Mouse (Mus musculus) heart, embryonic 14.5 days (tissue): ENCODE measurements around the gene Prkca. TPM values are rescaled to one million over a fixed set of nuclear protein-coding genes. Genes with fewer than 3 reads are reported as not detected.

Source experiments
- ATAC-seq: fragments of 200-750 bp; cut with Nextera tagmentation; 2 replicates; pipeline ENCODE4 v1.8.0; 2017; ENCODE audit warnings: low read depth, moderate TSS enrichment; ENCODE audit not compliant: insufficient number of reproducible peaks, insufficient read depth, low FRiP score
- H3K27ac ChIP-seq, 2 experiments: fragments of 200-500 bp in 1 of 2; fragments of 300-500 bp in 1 of 2; sonication (generic) in 1 of 2; replicated peaks in 1 of 2; 2 replicates each; pipeline ENCODE4 v1.5.1; 2012 to 2014; ENCODE audit warnings: low read depth in 2 of 2, low read length in 2 of 2, control low read depth in 1 of 2, mild to moderate bottlenecking in 1 of 2, mixed read lengths in 1 of 2; ENCODE audit not compliant: control insufficient read depth in 1 of 2, insufficient read depth in 1 of 2
- H3K27me3 ChIP-seq: fragments of 300-500 bp; sonication (generic); 2 replicates; pipeline ENCODE4 v1.6.1; 2014; ENCODE audit warnings: mild to moderate bottlenecking, low read length, control low read depth; ENCODE audit not compliant: control insufficient read depth, insufficient read depth
- H3K36me3 ChIP-seq: fragments of 300-500 bp; sonication (generic); 2 replicates; pipeline ENCODE4 v1.6.1; 2014; ENCODE audit warnings: mild to moderate bottlenecking, control low read depth, low read length, mixed read lengths; ENCODE audit not compliant: control insufficient read depth, insufficient read depth
- H3K4me1 ChIP-seq, 2 experiments: fragments of 200-500 bp in 1 of 2; fragments of 300-500 bp in 1 of 2; sonication (generic) in 1 of 2; 2 replicates each; pipeline ENCODE4 v1.6.1; 2012 to 2014; ENCODE audit warnings: low read length in 2 of 2, control low read depth in 1 of 2, mixed read lengths in 1 of 2; ENCODE audit not compliant: control insufficient read depth in 2 of 2, insufficient read depth in 2 of 2
- H3K4me2 ChIP-seq: fragments of 300-500 bp; sonication (generic); 2 replicates; pipeline ENCODE4 v1.6.1; 2014; ENCODE audit warnings: mild to moderate bottlenecking, low read length
- H3K4me3 ChIP-seq, 2 experiments: fragments of 200-500 bp in 1 of 2; fragments of 300-500 bp in 1 of 2; sonication (generic) in 1 of 2; 2 replicates each; pipeline ENCODE4 v1.5.1; 2012 to 2014; ENCODE audit warnings: low read length in 2 of 2, mild to moderate bottlenecking in 2 of 2, control low read depth in 1 of 2, low read depth in 1 of 2, moderate library complexity in 1 of 2; ENCODE audit not compliant: control insufficient read depth in 1 of 2, insufficient read depth in 1 of 2
- H3K9ac ChIP-seq: fragments of 300-500 bp; sonication (generic); 2 replicates; pipeline ENCODE4 v1.6.1; 2014; ENCODE audit warnings: mild to moderate bottlenecking, low read length
- H3K9me3 ChIP-seq: fragments of 300-500 bp; sonication (generic); 2 replicates; pipeline ENCODE4 v1.6.1; 2016; ENCODE audit warnings: low read length, control low read depth; ENCODE audit not compliant: control insufficient read depth
- WGBS: fragments of 180-500 bp; shearing (Covaris S2); extraction: QIAGEN DNeasy Blood & Tissue Kit; methylation state at CpG from one replicate; pipeline ENCODE4 v1.1.7; 2014; 5-methylcytosine and 5-hydroxymethylcytosine counted together
- polyA plus RNA-seq: library from polyadenylated mRNA; unstranded; fragments of >200 nt; fragmentation: Nextera tagmentation; extraction: Ambion mirVana; gene quantifications from 2 replicates; pipeline ENCODE4 v1.2.1, GENCODE M21; 2014

The Prkca gene
- polyA plus RNA-seq, 1 experiment from 2014 or later = 21.4 TPM

DNA sequence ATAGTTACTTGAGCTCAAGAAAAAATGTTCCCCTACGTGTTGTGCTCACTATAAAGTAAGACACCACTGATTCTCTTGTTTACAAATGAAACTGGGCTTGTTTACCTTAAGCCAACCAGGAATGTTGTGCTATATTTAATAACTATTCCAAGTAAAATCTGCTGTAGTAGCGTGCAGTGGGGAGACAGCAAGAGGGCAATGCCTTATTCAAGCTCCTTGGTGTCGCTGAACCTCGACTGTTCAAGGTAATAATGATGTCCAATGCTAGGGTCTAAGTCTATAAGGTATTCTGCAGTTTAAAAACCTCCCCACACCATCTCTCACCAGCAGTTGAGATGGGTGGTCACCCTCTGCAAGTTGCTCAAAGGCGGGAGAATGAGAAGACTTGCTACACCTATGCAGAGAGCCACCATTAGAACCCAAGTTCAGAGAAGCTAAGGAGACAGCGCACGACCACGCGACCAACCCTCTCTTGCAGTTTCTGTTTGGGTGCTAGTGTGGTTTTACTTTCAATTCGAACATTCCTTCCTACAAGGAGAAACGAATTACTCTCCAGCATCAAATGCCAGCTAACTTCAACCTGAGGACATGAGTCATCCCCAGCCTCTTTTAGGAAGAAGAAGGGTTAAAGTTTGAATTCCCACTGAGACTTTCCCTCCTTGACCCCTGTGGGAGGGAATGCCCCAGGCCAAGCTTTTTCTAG lies 129.1 kb downstream of the Prkca start:
- H3K4me2 ChIP-seq = peak overlapping the region; percentile 46
- H3K4me1 ChIP-seq = peaks cover 17 to 33% of the 10 kb centered on the region in 2 experiments
- H3K27me3 ChIP-seq = no peaks in the 10 kb centered on the region
- H3K36me3 ChIP-seq = no peaks in the 10 kb centered on the region
- peak overlapping the region; percentile 55 to 73 for H3K27ac ChIP-seq
- H3K9me3 ChIP-seq = no peaks in the 10 kb centered on the region
- 86% methylated on average over 11 of the region's 11 CpGs for WGBS
- ATAC-seq = no peak
- peak overlapping the region; percentile 47 for H3K9ac ChIP-seq
- H3K4me3 ChIP-seq = no peak overlapping the region

- Histone ChIP-seq H3K4me3 (no peak overlapping the region), H3K36me3 (no peaks in the 10 kb centered on the region), H3K4me1 (peaks cover 17 to 33% of the 10 kb centered on the region in 2 experiments), H3K27ac (no peak overlapping the region), H3K4me2 (no peak overlapping the region), H3K9ac (no peak overlapping the region), H3K27me3 (no peaks in the 10 kb centered on the region), H3K9me3 (no peaks in the 10 kb centered on the region)
- no peak for ATAC-seq
- WGBS = 93% methylated on average over 10 of the region's 10 CpGs
Observed at GRCm38 (mm10) chr11:108213783-108214182, 129.9 kb downstream of the Prkca start.

- no peaks in the 10 kb centered on the region for H3K36me3 ChIP-seq
- H3K27me3 ChIP-seq = no peaks in the 10 kb centered on the region
- no peaks in the 10 kb centered on the region for H3K9me3 ChIP-seq
- H3K4me2 ChIP-seq = no peak overlapping the region
- WGBS = 92% methylated on average over 5 of the region's 5 CpGs
- no peak overlapping the region for H3K4me3 ChIP-seq
- no peak overlapping the region for H3K27ac ChIP-seq
- H3K4me1 ChIP-seq = peaks cover 17 to 33% of the 10 kb centered on the region in 2 experiments
- H3K9ac ChIP-seq = no peak overlapping the region
- ATAC-seq = no peak
Observed at GRCm38 (mm10) chr11:108212638-108213037, 131.1 kb downstream of the Prkca start.

DNA sequence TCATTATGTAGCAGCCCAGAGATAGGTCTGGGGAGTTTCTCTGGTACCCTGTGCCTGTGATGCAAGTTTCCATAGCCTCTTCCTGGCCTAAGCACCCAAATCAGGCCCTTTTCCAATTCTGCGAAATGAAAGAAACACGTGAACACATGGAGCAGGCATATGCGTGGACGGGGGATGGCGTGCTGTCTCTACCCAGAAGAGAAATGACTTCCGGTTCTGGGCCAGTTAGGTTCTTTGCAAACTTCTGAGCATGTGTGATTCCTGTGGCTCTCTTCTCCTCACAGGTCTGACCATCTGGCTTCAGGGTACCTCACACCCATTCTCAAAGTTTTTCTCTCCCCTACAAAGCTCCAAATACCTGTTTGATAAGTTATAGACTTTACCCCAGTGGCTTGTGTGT lies 131.7 kb downstream of the Prkca start:
- Histone ChIP-seq H3K27ac (no peak overlapping the region), H3K4me2 (no peak overlapping the region), H3K9me3 (no peaks in the 10 kb centered on the region), H3K27me3 (no peaks in the 10 kb centered on the region), H3K9ac (peak overlapping the region; percentile 8; the same call in 1 of the 2 replicates), H3K36me3 (no peaks in the 10 kb centered on the region), H3K4me1 (peaks cover 17 to 33% of the 10 kb centered on the region in 2 experiments), H3K4me3 (no peak overlapping the region)
- WGBS = 87% methylated on average over 6 of the region's 6 CpGs
- ATAC-seq = no peak

DNA sequence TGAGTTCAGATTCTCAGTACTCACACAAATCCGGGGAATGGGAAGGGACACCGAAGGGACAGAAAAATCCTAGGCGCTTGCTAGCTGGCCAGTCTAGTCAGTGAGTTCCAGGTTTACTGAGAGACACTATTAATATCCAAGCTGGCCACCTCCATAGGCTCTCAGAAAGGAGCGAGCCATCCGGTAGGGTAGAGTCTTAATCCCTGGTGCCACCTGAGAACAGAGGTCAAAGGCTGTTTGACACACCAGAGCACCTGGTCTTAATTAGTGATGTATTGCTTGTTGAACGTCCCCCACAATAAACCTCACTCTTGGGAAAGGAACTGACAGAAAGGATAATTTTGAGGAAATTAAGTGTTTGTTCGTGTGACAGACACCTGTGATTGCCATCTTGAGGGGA lies 133.0 kb downstream of the Prkca start:
- 90% methylated on average over 7 of the region's 7 CpGs for whole genome bisulfite sequencing
- H3K36me3 ChIP-seq = no peaks in the 10 kb centered on the region
- no peak overlapping the region for H3K4me3 ChIP-seq
- peaks cover 12 to 28% of the 10 kb centered on the region in 2 experiments for H3K4me1 ChIP-seq
- no peak overlapping the region for H3K9ac ChIP-seq
- H3K27ac ChIP-seq = no peak overlapping the region
- no peak for ATAC-seq
- no peaks in the 10 kb centered on the region for H3K9me3 ChIP-seq
- H3K27me3 ChIP-seq = no peaks in the 10 kb centered on the region
- no peak overlapping the region for H3K4me2 ChIP-seq

- Histone ChIP-seq H3K4me2 (no peak overlapping the region), H3K4me3 (no peak overlapping the region), H3K9me3 (no peaks in the 10 kb centered on the region), H3K27ac (no peak overlapping the region), H3K36me3 (no peaks in the 10 kb centered on the region), H3K4me1 (peaks cover 13 to 20% of the 10 kb centered on the region in 2 experiments), H3K27me3 (no peaks in the 10 kb centered on the region), H3K9ac (no peak overlapping the region)
- ATAC-seq = no peak
- 95% methylated on average over 2 of the region's 2 CpGs for WGBS
Observed at GRCm38 (mm10) chr11:108206602-108207001, 137.1 kb downstream of the Prkca start.

DNA sequence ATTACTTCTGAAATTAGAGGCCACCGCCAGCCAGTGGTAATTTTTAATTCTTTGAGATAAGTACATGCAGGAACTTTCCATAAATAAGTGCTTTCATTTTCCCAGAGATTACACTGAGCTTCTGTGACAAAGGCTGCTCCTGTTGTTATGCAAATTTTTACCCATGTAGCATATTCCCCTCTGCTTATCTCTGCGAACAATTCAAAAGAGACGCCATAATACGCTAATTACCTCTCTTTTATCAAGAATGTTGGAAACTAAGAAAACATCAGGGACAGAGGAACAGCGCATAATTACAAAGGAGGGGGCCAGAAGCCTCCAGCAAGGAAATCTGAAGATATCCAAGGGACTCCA lies 138.9 kb downstream of the Prkca start:
- no peak for ATAC-seq
- no peak overlapping the region for H3K4me2 ChIP-seq
- H3K9me3 ChIP-seq = no peaks in the 10 kb centered on the region
- H3K9ac ChIP-seq = no peak overlapping the region
- peaks cover 11 to 19% of the 10 kb centered on the region in 2 experiments for H3K4me1 ChIP-seq
- H3K27me3 ChIP-seq = no peaks in the 10 kb centered on the region
- H3K27ac ChIP-seq = no peak overlapping the region
- H3K36me3 ChIP-seq = no peaks in the 10 kb centered on the region
- no peak overlapping the region for H3K4me3 ChIP-seq
- WGBS = 43% methylated on average over 5 of the region's 5 CpGs
